Mouse (Mus musculus) limb, embryonic 15.5 days (tissue): Measurements from ENCODE around the gene Gsdma2. TPM values are rescaled to one million over a fixed set of nuclear protein-coding genes. Genes with fewer than 3 reads are reported as not detected.

ENCODE experiments used
- ATAC-seq: fragments of 200-750 bp; cut with Nextera tagmentation; 2 replicates; pipeline ENCODE4 v1.8.0; 2017; ENCODE audit warnings: low read depth, moderate TSS enrichment; ENCODE audit not compliant: insufficient number of reproducible peaks, low FRiP score, low TSS enrichment
- H3K27ac ChIP-seq: fragments of 300-500 bp; sonication (generic); 2 replicates; pipeline ENCODE4 v1.5.1; 2015; ENCODE audit warnings: moderate library complexity, mild to moderate bottlenecking, inconsistent platforms
- H3K27me3 ChIP-seq: fragments of 300-500 bp; sonication (generic); 2 replicates; pipeline ENCODE4 v1.6.1; 2015; ENCODE audit warnings: inconsistent platforms
- H3K36me3 ChIP-seq: fragments of 300-500 bp; sonication (generic); 2 replicates; pipeline ENCODE4 v1.6.1; 2015; ENCODE audit warnings: inconsistent platforms
- H3K4me1 ChIP-seq: fragments of 300-500 bp; sonication (generic); 2 replicates; pipeline ENCODE4 v1.6.1; 2015; ENCODE audit warnings: inconsistent platforms
- H3K4me2 ChIP-seq: fragments of 300-500 bp; sonication (generic); 2 replicates; pipeline ENCODE4 v1.6.1; 2015; ENCODE audit warnings: mild to moderate bottlenecking, inconsistent platforms
- H3K4me3 ChIP-seq: fragments of 300-500 bp; sonication (generic); 2 replicates; pipeline ENCODE4 v1.5.1; 2015; ENCODE audit warnings: mild to moderate bottlenecking, inconsistent platforms
- H3K9ac ChIP-seq: fragments of 300-500 bp; sonication (generic); 2 replicates; pipeline ENCODE4 v1.6.1; 2015; ENCODE audit warnings: inconsistent platforms
- H3K9me3 ChIP-seq: fragments of 300-500 bp; sonication (generic); 2 replicates; pipeline ENCODE4 v1.6.1; 2016; ENCODE audit warnings: inconsistent platforms
- WGBS: fragments of 180-500 bp; shearing (Covaris S2); methylation state at CpG from one replicate; pipeline ENCODE4 v1.1.7; 2015; 5-methylcytosine and 5-hydroxymethylcytosine counted together
- polyA plus RNA-seq: library from polyadenylated mRNA; unstranded; fragments of >200 nt; fragmentation: Nextera tagmentation; extraction: Ambion mirVana; gene quantifications from 2 replicates; pipeline ENCODE4 v1.2.1, GENCODE M21; 2015

The Gsdma2 gene
- polyA plus RNA-seq, 1 experiment from 2014 or later = not detected

DNA sequence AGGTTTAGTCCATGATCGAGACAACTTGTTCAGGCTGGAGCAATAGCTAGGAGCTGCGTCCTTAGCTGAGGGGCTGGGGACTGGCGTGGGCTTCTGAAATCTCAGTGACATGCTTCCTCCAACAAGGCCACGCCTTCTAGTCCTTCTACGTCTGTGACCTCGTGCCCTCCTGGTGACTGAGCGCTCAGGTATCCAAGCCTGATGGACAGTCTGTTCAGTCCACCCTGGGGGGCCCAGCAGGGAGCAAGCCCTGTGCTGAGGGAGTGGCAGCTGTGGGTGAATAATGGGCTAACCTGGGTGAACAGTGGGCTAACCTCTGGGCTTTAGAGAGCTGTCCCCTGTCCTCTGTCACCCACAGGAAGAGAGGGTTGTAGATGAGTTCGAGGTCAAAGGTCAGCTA is 41.5 kb downstream of the Gsdma2 start:
- 0 out of 2 replicates have a peak, but pooled peaks have one; percentile 15 for ATAC-seq
- H3K27ac ChIP-seq = no peak overlapping the region
- peaks cover 9% of the 10 kb centered on the region; the same call in 1 of the 2 replicates for H3K4me1 ChIP-seq
- peaks cover 78% of the 10 kb centered on the region for H3K36me3 ChIP-seq
- no peak overlapping the region for H3K4me3 ChIP-seq
- no peak overlapping the region for H3K4me2 ChIP-seq
- no peaks in the 10 kb centered on the region for H3K9me3 ChIP-seq
- no peak overlapping the region for H3K9ac ChIP-seq
- WGBS = 86% methylated on average over 8 of the region's 8 CpGs
- no peaks in the 10 kb centered on the region for H3K27me3 ChIP-seq

DNA sequence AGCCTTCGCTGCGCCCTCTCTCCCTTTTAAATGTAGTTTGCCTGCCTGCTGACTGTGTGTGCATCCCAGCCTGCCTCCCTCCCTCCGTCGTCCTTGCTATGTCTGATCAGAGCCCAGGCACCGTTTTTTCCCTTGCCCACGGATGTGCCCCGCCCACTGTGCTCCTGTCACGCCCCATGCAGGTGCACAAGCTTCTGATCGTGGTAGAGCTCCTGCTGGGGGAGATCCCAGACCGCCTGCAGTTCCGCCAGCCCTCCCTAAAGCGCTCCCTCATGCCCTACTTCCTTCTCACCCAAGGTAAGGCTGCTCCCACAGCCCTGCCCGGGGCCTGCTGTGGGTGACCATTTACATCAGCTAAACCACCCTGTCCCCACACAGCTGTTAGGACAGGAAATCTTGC is 46.6 kb downstream of the Gsdma2 start:
- Histone ChIP-seq H3K27me3 (no peaks in the 10 kb centered on the region), H3K27ac (no peak overlapping the region), H3K4me2 (no peak overlapping the region), H3K4me1 (no peaks in the 10 kb centered on the region), H3K4me3 (no peak overlapping the region), H3K9me3 (no peaks in the 10 kb centered on the region), H3K9ac (no peak overlapping the region), H3K36me3 (peaks cover 84% of the 10 kb centered on the region)
- no peak for ATAC-seq
- 64% methylated on average over 13 of the region's 13 CpGs for WGBS

DNA sequence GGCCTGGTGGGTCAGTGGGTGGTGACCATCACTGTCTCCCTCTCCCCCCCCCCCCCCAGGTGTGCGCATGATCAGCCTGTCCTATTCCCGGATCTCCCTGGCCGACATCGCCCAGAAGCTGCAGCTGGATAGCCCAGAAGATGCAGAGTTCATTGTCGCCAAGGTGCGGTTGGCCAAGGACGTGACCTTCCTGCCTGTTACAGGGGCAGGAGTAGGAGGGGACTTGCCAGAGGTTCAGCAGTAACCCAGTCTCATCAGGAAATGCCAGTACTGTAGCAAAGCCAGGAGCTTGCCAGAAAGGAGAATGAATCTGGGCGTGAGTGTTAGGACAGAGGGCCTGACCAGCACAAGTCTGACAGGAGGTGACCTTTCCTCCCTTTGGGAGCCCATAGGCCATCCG is 47.2 kb downstream of the Gsdma2 start:
- no peaks in the 10 kb centered on the region for H3K4me1 ChIP-seq
- ATAC-seq = no peak
- no peak overlapping the region for H3K27ac ChIP-seq
- no peaks in the 10 kb centered on the region for H3K9me3 ChIP-seq
- H3K4me2 ChIP-seq = no peak overlapping the region
- H3K36me3 ChIP-seq = peaks cover 81% of the 10 kb centered on the region
- H3K27me3 ChIP-seq = no peaks in the 10 kb centered on the region
- no peak overlapping the region for H3K4me3 ChIP-seq
- no peak overlapping the region for H3K9ac ChIP-seq
- WGBS = 82% methylated on average over 9 of the region's 9 CpGs

DNA sequence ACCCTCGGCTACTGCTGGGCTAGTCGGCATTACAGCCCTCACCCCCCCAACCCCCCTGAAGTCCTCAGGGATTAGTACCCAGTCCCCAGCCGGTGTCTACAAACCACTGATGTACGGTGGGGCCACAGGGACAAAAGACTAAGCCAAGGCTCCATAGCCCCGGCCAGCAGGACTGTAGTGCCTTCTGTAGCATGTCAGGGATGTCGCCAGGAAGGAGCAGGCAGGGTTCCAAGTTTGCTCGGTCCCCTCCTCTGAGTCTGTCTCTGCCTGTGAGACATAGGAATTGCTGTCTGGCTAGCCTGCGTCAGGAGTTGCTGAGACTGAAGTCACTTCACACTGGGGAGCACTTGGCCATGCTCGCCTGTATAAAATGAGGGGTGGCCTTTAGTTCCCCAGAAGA is 47.7 kb downstream of the Gsdma2 start:
- no peak overlapping the region for H3K9ac ChIP-seq
- no peaks in the 10 kb centered on the region for H3K9me3 ChIP-seq
- H3K4me3 ChIP-seq = no peak overlapping the region
- H3K27ac ChIP-seq = no peak overlapping the region
- no peaks in the 10 kb centered on the region for H3K27me3 ChIP-seq
- H3K4me1 ChIP-seq = no peaks in the 10 kb centered on the region
- WGBS = 79% methylated on average over 9 of the region's 9 CpGs
- no peak overlapping the region for H3K4me2 ChIP-seq
- ATAC-seq = no peak
- peaks cover 78% of the 10 kb centered on the region for H3K36me3 ChIP-seq

DNA sequence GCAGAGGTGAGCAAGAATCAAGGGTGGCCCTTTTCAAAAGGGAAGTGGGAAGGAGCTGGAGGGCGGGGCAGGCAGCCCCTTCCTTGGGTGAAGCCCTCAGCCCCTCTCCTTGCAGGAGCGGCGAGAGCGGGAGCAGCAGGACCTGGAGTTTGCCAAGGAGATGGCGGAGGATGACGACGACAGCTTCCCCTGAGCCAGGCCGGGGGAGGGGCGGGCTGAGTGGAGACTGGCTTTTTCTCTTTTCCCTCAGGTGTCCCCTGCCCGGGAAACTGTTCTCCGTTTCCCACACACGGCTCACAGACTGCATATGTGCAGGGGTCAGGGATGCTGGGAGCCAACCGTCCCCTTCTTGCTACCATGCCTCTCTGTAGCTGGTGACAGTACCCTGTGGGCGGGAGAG is 48.8 kb downstream of the Gsdma2 start:
- ATAC-seq = no peak

GRCm38 (mm10) chr11:98696454-98697216 is 50.1 kb downstream of the Gsdma2 start:
- peaks cover 18% of the 10 kb centered on the region for H3K4me1 ChIP-seq
- H3K36me3 ChIP-seq = peaks cover 55% of the 10 kb centered on the region
- 0 out of 2 replicates have a peak, but pooled peaks cover 4% of the 10 kb centered on the region for H3K27me3 ChIP-seq
- no peak overlapping the region for H3K9ac ChIP-seq
- H3K4me2 ChIP-seq = no peak overlapping the region
- H3K4me3 ChIP-seq = no peak overlapping the region
- WGBS = 84% methylated on average over 14 of the region's 14 CpGs
- no peak for ATAC-seq
- no peak overlapping the region for H3K27ac ChIP-seq
- no peaks in the 10 kb centered on the region for H3K9me3 ChIP-seq

More for the DNA sequence above, 48.8 kb downstream of the Gsdma2 start:
- Histone ChIP-seq H3K4me1 (peaks cover 7% of the 10 kb centered on the region), H3K9me3 (no peaks in the 10 kb centered on the region), H3K4me2 (no peak overlapping the region), H3K36me3 (peaks cover 67% of the 10 kb centered on the region), H3K27me3 (no peaks in the 10 kb centered on the region), H3K27ac (no peak overlapping the region), H3K4me3 (no peak overlapping the region), H3K9ac (no peak overlapping the region)
- 74% methylated on average over 14 of the region's 14 CpGs for WGBS

DNA sequence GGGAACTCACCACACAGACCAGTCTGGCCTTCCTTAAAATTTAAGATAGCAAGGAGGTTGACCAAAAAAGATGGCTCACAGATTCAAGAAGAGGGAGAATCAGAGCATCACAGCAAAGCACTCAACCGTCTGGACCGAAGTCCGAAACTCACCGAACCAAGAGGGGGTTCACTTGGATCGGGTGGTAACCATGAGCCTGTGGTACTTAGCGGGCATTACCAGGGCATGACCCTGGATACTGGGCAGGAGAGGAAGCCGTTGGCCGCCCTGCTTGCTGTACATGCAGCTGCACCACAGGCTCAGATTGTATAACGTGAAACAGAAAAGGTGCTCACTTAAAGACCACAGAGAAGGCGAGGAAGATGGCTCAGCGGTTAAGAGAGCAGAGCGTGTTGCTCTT is 50.7 kb downstream of the Gsdma2 start:
- H3K4me2 ChIP-seq = no peak overlapping the region
- H3K36me3 ChIP-seq = peaks cover 49% of the 10 kb centered on the region

DNA sequence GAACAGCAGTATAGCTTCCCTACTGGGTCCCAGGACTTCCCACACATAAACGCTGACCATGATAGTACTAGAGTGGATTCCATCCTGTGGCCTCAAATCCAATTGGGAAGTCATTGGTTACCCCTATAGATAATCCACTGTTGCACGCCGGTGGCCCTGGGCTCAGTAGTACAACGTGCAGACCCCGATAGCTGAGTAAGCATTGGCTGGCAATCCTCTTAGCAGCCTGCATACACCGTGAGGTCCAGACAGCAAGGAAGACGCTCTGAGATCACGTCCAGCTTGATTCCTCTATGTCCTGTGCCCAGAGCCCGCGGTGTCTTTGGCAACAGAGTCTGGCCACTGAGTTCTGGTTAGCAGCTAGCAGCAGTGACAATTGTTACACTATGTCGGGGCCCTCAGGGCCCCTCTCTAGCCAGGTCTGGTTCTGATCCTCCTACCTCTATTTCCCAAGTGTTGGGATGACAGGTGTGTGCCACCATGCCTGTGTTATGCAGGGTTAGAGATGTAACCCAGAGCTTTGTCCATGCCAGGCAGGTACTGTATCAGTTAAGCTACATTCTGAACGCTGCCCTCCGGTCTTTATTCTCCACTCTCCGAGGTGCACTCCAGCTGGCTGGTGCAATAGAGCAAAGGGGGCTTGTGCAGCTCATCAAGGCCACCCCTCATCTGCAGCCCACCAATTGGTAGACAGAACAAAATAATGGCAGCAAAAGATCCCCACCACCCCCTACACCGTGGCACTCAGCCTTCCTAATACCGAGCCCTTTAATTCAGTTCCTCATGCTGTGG is 52.5 kb downstream of the Gsdma2 start:
- H3K4me3 ChIP-seq = no peak overlapping the region
- peaks cover 29% of the 10 kb centered on the region for H3K4me1 ChIP-seq
- no peak overlapping the region for H3K4me2 ChIP-seq
- no peak for ATAC-seq
- 0 out of 2 replicates have a peak, but pooled peaks cover 4% of the 10 kb centered on the region for H3K27me3 ChIP-seq
- no peak overlapping the region for H3K27ac ChIP-seq
- no peak overlapping the region for H3K9ac ChIP-seq
- H3K9me3 ChIP-seq = no peaks in the 10 kb centered on the region
- WGBS = 86% methylated on average over 16 of the region's 16 CpGs
- H3K36me3 ChIP-seq = peaks cover 31% of the 10 kb centered on the region

More for the DNA sequence above, 50.7 kb downstream of the Gsdma2 start:
- H3K27me3 ChIP-seq = 0 out of 2 replicates have a peak, but pooled peaks cover 4% of the 10 kb centered on the region
- WGBS = 88% methylated on average over 12 of the region's 12 CpGs
- no peak overlapping the region for H3K9ac ChIP-seq
- peaks cover 21% of the 10 kb centered on the region for H3K4me1 ChIP-seq
- no peak overlapping the region for H3K27ac ChIP-seq
- H3K9me3 ChIP-seq = no peaks in the 10 kb centered on the region
- H3K4me3 ChIP-seq = no peak overlapping the region
- no peak for ATAC-seq

DNA sequence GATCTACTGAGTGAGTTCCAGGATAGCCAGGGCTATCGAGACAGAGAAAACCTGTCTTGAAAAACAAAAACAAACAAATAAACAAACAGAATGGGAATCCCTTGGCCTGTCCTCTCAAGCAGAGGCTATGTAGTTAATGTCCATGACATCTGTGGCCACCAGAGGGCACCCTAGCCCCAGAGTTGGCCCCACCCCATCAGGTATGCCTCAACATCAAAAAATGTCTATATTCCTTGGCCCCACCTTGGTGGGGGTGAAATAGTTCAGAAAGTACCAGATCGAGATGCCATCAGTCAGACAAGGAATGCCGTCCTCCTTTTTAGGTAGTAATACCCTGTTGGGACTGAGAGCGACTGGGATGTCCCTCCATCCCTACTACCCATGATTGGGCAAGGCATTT is 53.4 kb downstream of the Gsdma2 start:
- H3K9ac ChIP-seq = no peak overlapping the region
- H3K27ac ChIP-seq = no peak overlapping the region
- ATAC-seq = no peak
- WGBS = 32% methylated on average over 4 of the region's 4 CpGs
- peaks cover 29% of the 10 kb centered on the region for H3K4me1 ChIP-seq
- H3K27me3 ChIP-seq = 0 out of 2 replicates have a peak, but pooled peaks cover 4% of the 10 kb centered on the region
- H3K36me3 ChIP-seq = peaks cover 31% of the 10 kb centered on the region
- no peak overlapping the region for H3K4me2 ChIP-seq
- H3K9me3 ChIP-seq = no peaks in the 10 kb centered on the region
- no peak overlapping the region for H3K4me3 ChIP-seq

- Histone ChIP-seq H3K9ac (no peak within 1 kb of the TSS), H3K4me2 (no peak within 1 kb of the TSS), H3K9me3 (no peaks in the 10 kb centered on the region), H3K4me3 (no peak within 1 kb of the TSS), H3K36me3 (peaks cover 31% of the 10 kb centered on the region), H3K27me3 (0 out of 2 replicates have a peak, but pooled peaks cover 4% of the 10 kb centered on the region), H3K4me1 (peaks cover 29% of the 10 kb centered on the region), H3K27ac (no peak within 1 kb of the TSS)
- ATAC-seq = no peak
- 43% methylated on average over 10 of the region's 10 CpGs for WGBS
Observed at GRCm38 (mm10) chr11:98701213-98701670, 54.7 kb downstream of the Gsdma2 start, which contains the start of gene Csf3. Gene Csf3 (plus strand): TSS chr11:98701263.

GRCm38 (mm10) chr11:98702323-98702722 is 55.8 kb downstream of the Gsdma2 start:
- ATAC-seq = no peak
- Histone ChIP-seq H3K36me3 (peaks cover 32% of the 10 kb centered on the region), H3K27ac (no peak overlapping the region), H3K4me2 (no peak overlapping the region), H3K4me1 (peaks cover 34% of the 10 kb centered on the region), H3K27me3 (0 out of 2 replicates have a peak, but pooled peaks cover 4% of the 10 kb centered on the region), H3K4me3 (no peak overlapping the region), H3K9me3 (no peaks in the 10 kb centered on the region), H3K9ac (no peak overlapping the region)
- WGBS = 52% methylated on average over 5 of the region's 5 CpGs

- Histone ChIP-seq H3K4me3 (no peak overlapping the region), H3K4me1 (peaks cover 49% of the 10 kb centered on the region), H3K4me2 (no peak overlapping the region), H3K36me3 (peaks cover 53% of the 10 kb centered on the region), H3K9ac (no peak overlapping the region), H3K9me3 (no peaks in the 10 kb centered on the region), H3K27me3 (0 out of 2 replicates have a peak, but pooled peaks cover 4% of the 10 kb centered on the region), H3K27ac (no peak overlapping the region)
- ATAC-seq = no peak
- WGBS = 79% methylated on average over 10 of the region's 10 CpGs
Observed at GRCm38 (mm10) chr11:98705021-98705420, 58.5 kb downstream of the Gsdma2 start.
